Mouse (Mus musculus) G1E-ER4 (cell line): ENCODE measurements around the gene Erg. TPM values are rescaled to one million over a fixed set of nuclear protein-coding genes. Genes with fewer than 3 reads are reported as not detected.

Experiments used
- GATA1 ChIP-seq: IDR thresholded peaks from one replicate; pipeline ENCODE4 v1.8.0; 2012; ENCODE audit warnings: low read length, inconsistent platforms
- polyA plus RNA-seq: library from polyadenylated mRNA; stranded (reverse); fragments of >175 nt; gene quantifications from 2 replicates; pipeline ENCODE4 v1.2.3, GENCODE M21; 2012

The Erg gene
- polyA plus RNA-seq, 1 experiment, result 0.81 TPM

DNA sequence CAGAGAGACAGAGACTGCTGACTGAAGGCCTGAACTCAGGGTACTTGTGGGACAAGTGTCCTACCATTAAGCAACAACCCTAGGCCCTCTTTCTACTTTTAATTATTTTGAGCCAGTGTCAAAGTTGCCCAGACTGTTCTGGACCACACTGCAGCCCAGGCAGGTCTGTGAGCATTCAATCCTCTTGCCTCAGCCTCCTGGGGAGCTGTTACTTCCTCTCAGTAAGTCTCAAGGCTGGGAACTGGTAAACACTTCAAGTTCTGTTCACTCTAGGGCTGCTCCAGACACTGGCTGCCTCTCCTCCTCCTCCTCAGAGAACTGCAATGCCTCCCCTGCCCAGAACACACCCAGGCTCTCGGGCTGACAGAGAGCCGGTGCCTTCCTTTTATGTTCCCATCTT, 140.0 kb downstream of the Erg start:
- no peak for TF ChIP-seq GATA1

GRCm38 (mm10) chr16:95442023-95442422, 144.4 kb downstream of the Erg start:
- no peak for TF ChIP-seq GATA1

- TF ChIP-seq GATA1, result peak; percentile 63
Observed at GRCm38 (mm10) chr16:95441179-95441578, 145.2 kb downstream of the Erg start.

DNA sequence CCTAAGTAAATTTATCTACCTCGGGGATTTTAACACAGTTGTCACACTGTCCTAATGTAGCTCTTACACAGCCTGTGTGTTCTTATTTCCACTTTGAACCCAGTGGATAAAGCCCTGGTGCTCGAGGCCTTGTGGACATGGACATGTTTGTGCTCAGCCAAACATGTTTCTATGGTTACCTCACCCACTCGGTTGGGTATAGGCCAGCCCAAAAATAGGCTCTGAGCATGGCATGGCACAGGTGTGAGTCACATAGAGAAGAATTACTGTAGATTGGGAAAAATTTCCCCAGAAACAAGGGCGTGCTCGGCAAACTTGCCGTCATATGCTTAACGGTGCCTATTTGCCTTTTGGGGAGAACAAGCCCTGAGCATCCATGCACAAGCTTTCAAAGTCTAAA, 146.1 kb downstream of the Erg start:
- no peak for TF ChIP-seq GATA1

DNA sequence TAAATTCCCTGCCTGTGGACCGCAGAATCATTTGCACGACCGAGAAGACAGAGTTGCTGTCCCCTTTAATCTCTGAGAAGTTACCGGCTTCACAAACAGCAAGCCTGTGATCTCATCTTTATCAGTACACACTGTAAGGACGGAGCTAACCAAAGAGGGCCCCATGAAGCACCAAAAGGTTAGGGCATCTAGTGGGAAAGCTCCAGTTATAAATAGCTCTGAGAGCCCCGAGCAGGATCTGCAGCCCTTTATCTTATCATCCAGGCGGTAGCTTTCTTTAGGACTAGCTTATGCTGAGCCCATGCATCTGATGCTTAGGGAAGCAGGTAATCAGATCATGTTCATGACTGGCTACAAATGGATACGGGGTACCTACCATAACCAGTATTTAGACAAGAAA, 146.6 kb downstream of the Erg start:
- peak; percentile 97 for TF ChIP-seq GATA1

DNA sequence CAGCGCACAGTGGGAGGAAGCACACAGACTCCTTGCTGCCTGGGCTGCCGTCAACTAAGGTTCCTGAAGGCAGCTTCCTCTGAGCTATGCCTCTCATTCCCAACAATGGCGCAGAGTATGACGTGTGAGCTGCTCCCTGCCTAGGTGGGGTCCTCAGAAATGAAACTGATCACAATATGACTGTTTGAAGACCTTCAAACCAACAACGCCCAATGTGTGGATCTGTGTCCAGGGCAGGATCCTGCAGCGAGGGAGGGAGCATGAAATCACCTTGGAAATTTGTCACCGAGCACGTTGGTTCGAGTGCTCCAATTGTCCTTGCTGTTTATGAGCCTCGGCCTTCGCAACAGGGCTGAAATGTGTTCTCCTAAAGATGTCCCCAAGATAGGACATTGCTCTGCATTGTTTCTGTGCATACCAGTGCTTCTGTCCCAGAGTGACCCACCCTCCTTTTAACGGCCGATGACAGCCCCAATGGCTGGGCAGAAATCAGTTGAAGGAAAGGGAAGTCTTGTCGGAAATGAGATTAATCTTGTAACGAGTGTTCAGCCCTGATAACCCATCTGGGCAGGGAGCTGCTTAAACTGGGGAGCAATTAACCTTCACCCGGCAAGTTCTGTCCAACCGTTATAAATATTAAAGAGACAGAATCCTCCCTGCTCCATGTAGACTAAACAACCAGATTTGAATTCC, 147.4 kb downstream of the Erg start:
- peak; percentile 92 for TF ChIP-seq GATA1

- no peak for TF ChIP-seq GATA1
Observed at GRCm38 (mm10) chr16:95436611-95437010, 149.8 kb downstream of the Erg start.

- no peak for TF ChIP-seq GATA1
Observed at GRCm38 (mm10) chr16:95436051-95436450, 150.3 kb downstream of the Erg start.

DNA sequence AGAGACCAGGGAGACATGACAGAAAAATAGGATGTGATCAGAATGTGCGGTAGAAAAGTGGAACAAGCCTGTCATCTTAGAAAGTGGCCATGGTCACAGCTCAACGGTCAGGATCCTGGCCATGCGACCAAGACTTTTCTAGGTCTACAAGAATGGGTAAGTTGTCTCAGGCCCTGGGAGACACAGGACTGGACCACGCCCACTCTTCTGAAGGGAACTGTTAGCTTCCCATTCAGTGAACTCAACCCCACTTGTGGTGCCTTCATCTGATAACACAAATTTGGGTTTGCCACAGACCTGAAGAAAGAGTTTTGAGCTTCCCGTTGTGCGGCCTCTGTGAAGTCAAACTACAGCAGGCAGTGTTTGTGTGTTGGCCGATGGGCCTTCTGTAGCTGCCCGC, 152.0 kb downstream of the Erg start:
- peak; percentile 37 for TF ChIP-seq GATA1

- no peak for TF ChIP-seq GATA1
Observed at GRCm38 (mm10) chr16:95432540-95432971, 153.8 kb downstream of the Erg start.

DNA sequence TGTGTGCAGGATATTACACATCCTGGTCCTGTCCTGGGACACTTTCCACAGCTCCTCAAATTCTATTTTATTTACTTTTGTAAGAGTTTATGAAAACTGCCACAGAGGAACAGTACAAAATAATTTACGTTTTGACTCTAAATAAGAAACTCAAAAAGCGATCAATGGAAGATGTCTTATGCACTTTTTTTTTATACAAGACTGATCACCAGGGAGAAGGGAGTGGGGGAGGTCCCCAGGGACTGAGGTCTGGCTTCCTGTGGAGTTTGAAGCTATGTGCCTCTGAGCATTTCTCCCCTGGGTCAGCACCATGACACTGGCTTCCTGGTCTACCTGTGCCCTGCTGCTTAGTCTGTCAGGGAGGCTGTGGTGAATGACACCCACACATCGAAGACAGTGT, 156.5 kb downstream of the Erg start:
- no peak for TF ChIP-seq GATA1

- TF ChIP-seq GATA1, result no peak
Observed at GRCm38 (mm10) chr16:95428239-95428638, 158.2 kb downstream of the Erg start.

- no peak for TF ChIP-seq GATA1
Observed at GRCm38 (mm10) chr16:95427512-95427911, 158.9 kb downstream of the Erg start.

DNA sequence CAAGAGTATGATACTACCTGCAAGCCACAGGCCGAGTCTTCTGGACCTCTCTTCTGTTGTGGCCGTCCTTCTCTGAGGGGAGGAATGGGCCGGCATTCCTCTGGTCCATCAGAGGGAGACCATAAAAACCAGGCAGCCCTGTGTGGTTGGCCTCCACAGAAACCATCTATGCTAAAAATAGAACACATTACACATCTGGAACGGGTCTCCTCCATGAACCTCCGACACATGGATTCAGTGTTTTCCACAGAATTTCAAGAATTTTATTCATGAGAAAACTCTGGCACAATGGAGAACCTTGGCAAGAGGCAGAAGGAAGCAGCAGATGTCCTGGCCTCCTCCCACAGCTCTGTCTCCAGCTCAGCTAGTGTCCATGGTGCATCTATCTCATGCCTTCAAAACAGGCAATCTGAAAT, 163.7 kb downstream of the Erg start:
- no peak for TF ChIP-seq GATA1

- no peak for TF ChIP-seq GATA1
Observed at GRCm38 (mm10) chr16:95421235-95421886, 165.0 kb downstream of the Erg start.

- TF ChIP-seq GATA1, result no peak
Observed at GRCm38 (mm10) chr16:95415921-95416320, 170.5 kb downstream of the Erg start.

DNA sequence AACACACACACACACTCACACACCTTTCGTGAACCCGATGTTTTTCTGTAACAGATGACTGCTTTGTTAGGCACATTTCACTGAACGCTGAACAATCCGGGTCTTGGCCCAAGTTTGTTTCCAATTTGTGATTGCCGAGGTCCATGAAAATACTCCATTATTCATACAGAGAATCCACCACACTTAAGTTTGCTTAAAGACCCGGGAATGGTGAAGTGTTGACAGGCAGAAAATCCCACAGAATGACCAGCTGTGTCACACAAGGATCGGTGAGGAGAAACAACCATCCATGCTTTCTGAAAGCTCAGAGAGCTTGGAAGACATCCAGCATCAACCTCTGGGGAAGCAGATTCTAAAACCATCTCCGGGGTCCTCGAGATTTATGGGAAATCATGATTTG, 171.0 kb downstream of the Erg start:
- TF ChIP-seq GATA1, result no peak
